Mouse (Mus musculus): Measurements from ENCODE around the gene Mfsd4a. TPM values are rescaled to one million over a fixed set of nuclear protein-coding genes. Genes with fewer than 3 reads are reported as not detected.

Mfsd4a gene
- polyA plus RNA-seq, 1 experiment from 2014 or later: 16.7 TPM

- ATAC-seq (ENCODE audit: low FRiP score, low TSS enrichment): peak; percentile 93
- no peak overlapping the region for H3K9ac ChIP-seq (ENCODE audit: low read length)
- H3K36me3 ChIP-seq (ENCODE audit: control insufficient read depth, insufficient read depth, low read length): no peaks in the 10 kb centered on the region
- H3K4me3 ChIP-seq (ENCODE audit: low read depth, low read length): no peak overlapping the region
- DNase-seq (ENCODE audit: low spot score): peak; percentile 86
- 70% methylated on average over 10 of the region's 10 CpGs for WGBS
- no peaks in the 10 kb centered on the region for H3K4me1 ChIP-seq (replicated peaks; ENCODE audit: control insufficient read depth, insufficient read depth)
- no peak overlapping the region for H3K4me2 ChIP-seq (replicated peaks; ENCODE audit: low read depth)
- no peaks in the 10 kb centered on the region for H3K27me3 ChIP-seq (ENCODE audit: control insufficient read depth, insufficient read depth, low read length)
- no peaks in the 10 kb centered on the region for H3K9me3 ChIP-seq (ENCODE audit: control insufficient read depth, low read length)
- H3K27ac ChIP-seq (replicated peaks): no peak overlapping the region
- no peak for TF ChIP-seq CTCF (IDR thresholded peaks at IDR 0.05; ENCODE audit: low read depth)
- TF ChIP-seq EP300 (optimal IDR thresholded peaks at IDR 0.05): no peak
Observed at GRCm38 (mm10) chr1:132075576-132075975, 7.7 kb upstream of the Mfsd4a start.

- Histone ChIP-seq H3K36me3 (ENCODE audit: control insufficient read depth, insufficient read depth, low read length) (no peaks in the 10 kb centered on the region), H3K4me3 (ENCODE audit: low read depth, low read length) (no peak overlapping the region), H3K9ac (ENCODE audit: low read length) (no peak overlapping the region), H3K27ac (replicated peaks) (no peak overlapping the region), H3K4me1 (replicated peaks; ENCODE audit: control insufficient read depth, insufficient read depth) (peaks cover 3% of the 10 kb centered on the region; the same call in 1 of the 2 replicates), H3K4me2 (replicated peaks; ENCODE audit: low read depth) (no peak overlapping the region), H3K27me3 (ENCODE audit: control insufficient read depth, insufficient read depth, low read length) (no peaks in the 10 kb centered on the region), H3K9me3 (ENCODE audit: control insufficient read depth, low read length) (no peaks in the 10 kb centered on the region)
- TF ChIP-seq EP300 (optimal IDR thresholded peaks at IDR 0.05) (no peak), CTCF (IDR thresholded peaks at IDR 0.05; ENCODE audit: low read depth) (no peak)
- DNase-seq (ENCODE audit: low spot score): no peak
- 74% methylated on average over 3 of the region's 3 CpGs for WGBS
- no peak for ATAC-seq (ENCODE audit: low FRiP score, low TSS enrichment)
Observed at GRCm38 (mm10) chr1:132070659-132071058, 2.8 kb upstream of the Mfsd4a start.

DNA sequence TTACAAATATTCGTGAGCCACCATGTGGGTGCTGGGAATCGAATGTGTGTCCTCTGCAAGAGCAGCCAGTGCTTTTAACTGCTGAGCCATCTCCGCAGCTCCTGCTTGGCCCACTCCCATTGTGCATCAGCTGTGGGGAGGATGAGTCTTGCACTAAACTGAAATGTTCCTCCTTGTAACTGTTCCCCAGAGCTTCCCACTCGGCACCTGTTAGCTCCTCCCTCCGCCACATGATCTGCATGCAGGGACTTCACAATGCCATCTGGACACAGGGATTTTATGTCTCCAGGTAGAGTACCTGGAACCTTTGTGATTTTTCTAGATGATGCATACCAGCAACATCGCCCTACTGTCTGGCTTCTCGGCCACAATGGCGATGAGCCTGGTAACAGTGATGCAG, 1.6 kb upstream of the Mfsd4a start:
- ATAC-seq (ENCODE audit: low FRiP score, low TSS enrichment): no peak
- Histone ChIP-seq H3K9me3 (ENCODE audit: control insufficient read depth, low read length) (no peaks in the 10 kb centered on the region), H3K27me3 (ENCODE audit: control insufficient read depth, insufficient read depth, low read length) (no peaks in the 10 kb centered on the region), H3K27ac (replicated peaks) (no peak overlapping the region), H3K4me2 (replicated peaks; ENCODE audit: low read depth) (no peak overlapping the region), H3K4me1 (replicated peaks; ENCODE audit: control insufficient read depth, insufficient read depth) (peaks cover 3% of the 10 kb centered on the region; the same call in 1 of the 2 replicates), H3K9ac (ENCODE audit: low read length) (no peak overlapping the region), H3K4me3 (ENCODE audit: low read depth, low read length) (no peak overlapping the region), H3K36me3 (ENCODE audit: control insufficient read depth, insufficient read depth, low read length) (no peaks in the 10 kb centered on the region)
- 87% methylated on average over 8 of the region's 8 CpGs for WGBS
- TF ChIP-seq CTCF (IDR thresholded peaks at IDR 0.05; ENCODE audit: low read depth) (no peak), EP300 (optimal IDR thresholded peaks at IDR 0.05) (no peak)
- DNase-seq (ENCODE audit: low spot score): no peak

DNA sequence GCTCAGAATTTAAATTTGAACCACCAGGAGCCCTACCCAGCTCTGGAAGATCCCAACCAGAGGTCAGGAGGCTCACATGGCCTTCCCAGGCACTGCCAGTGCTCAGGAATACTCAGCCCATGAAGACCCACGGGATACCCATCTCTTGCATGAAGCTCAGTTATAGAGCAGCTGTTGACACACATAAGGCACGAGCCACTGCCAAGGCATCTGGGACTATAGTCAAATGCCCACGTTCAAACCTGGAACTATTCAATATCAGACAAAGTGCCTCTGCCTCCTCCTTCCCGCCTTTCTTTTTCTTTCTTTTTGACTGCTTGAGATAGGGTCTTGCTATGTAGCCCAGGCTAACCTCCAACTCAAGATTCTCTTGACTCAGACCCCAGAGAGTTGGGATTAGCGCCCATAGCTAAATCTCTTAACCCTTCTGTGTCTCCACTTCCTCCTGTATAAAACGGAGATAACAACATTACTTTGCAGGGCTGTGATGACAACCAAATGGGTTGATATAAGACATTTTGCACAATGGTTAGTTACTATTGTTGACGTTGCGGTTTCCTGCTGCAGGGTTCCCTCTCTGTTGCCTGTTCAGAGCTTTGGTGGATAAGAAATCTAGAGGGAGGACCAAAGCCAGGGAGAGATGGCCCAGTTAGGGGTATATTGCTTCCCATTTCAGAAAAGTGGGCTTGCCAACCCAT, 2.2 kb downstream of the Mfsd4a start:
- no peaks in the 10 kb centered on the region for H3K27me3 ChIP-seq (ENCODE audit: control insufficient read depth, insufficient read depth, low read length)
- no peak overlapping the region for H3K27ac ChIP-seq (replicated peaks)
- H3K9ac ChIP-seq (ENCODE audit: low read length): no peak overlapping the region
- H3K4me3 ChIP-seq (ENCODE audit: low read depth, low read length): no peak overlapping the region
- no peaks in the 10 kb centered on the region for H3K9me3 ChIP-seq (ENCODE audit: control insufficient read depth, low read length)
- no peaks in the 10 kb centered on the region for H3K36me3 ChIP-seq (ENCODE audit: control insufficient read depth, insufficient read depth, low read length)
- ATAC-seq (ENCODE audit: low FRiP score, low TSS enrichment) (no peak), DNase-seq (ENCODE audit: low spot score) (no peak)
- H3K4me2 ChIP-seq (replicated peaks; ENCODE audit: low read depth): no peak overlapping the region
- peaks cover 3% of the 10 kb centered on the region; the same call in 1 of the 2 replicates for H3K4me1 ChIP-seq (replicated peaks; ENCODE audit: control insufficient read depth, insufficient read depth)
- TF ChIP-seq EP300 (optimal IDR thresholded peaks at IDR 0.05) (no peak), CTCF (IDR thresholded peaks at IDR 0.05; ENCODE audit: low read depth) (no peak)
- WGBS: 73% methylated on average over 8 of the region's 8 CpGs

GRCm38 (mm10) chr1:132065001-132065400, 2.9 kb downstream of the Mfsd4a start:
- Histone ChIP-seq H3K27ac (replicated peaks) (no peak overlapping the region), H3K36me3 (ENCODE audit: control insufficient read depth, insufficient read depth, low read length) (no peaks in the 10 kb centered on the region), H3K4me2 (replicated peaks; ENCODE audit: low read depth) (no peak overlapping the region), H3K9ac (ENCODE audit: low read length) (no peak overlapping the region), H3K4me3 (ENCODE audit: low read depth, low read length) (no peak overlapping the region), H3K27me3 (ENCODE audit: control insufficient read depth, insufficient read depth, low read length) (no peaks in the 10 kb centered on the region), H3K4me1 (replicated peaks; ENCODE audit: control insufficient read depth, insufficient read depth) (peaks cover 3% of the 10 kb centered on the region; the same call in 1 of the 2 replicates), H3K9me3 (ENCODE audit: control insufficient read depth, low read length) (no peaks in the 10 kb centered on the region)
- no peak for TF ChIP-seq EP300 (optimal IDR thresholded peaks at IDR 0.05)
- TF ChIP-seq CTCF (IDR thresholded peaks at IDR 0.05; ENCODE audit: low read depth): no peak
- no peak for DNase-seq (ENCODE audit: low spot score)
- ATAC-seq (ENCODE audit: low FRiP score, low TSS enrichment): no peak
- WGBS: 85% methylated on average over 1 of the region's 1 CpGs

- Histone ChIP-seq H3K27me3 (ENCODE audit: control insufficient read depth, insufficient read depth, low read length) (no peaks in the 10 kb centered on the region), H3K4me3 (ENCODE audit: low read depth, low read length) (no peak overlapping the region), H3K36me3 (ENCODE audit: control insufficient read depth, insufficient read depth, low read length) (no peaks in the 10 kb centered on the region), H3K4me1 (replicated peaks; ENCODE audit: control insufficient read depth, insufficient read depth) (peaks cover 3% of the 10 kb centered on the region; the same call in 1 of the 2 replicates), H3K4me2 (replicated peaks; ENCODE audit: low read depth) (no peak overlapping the region), H3K27ac (replicated peaks) (no peak overlapping the region), H3K9ac (ENCODE audit: low read length) (no peak overlapping the region), H3K9me3 (ENCODE audit: control insufficient read depth, low read length) (no peaks in the 10 kb centered on the region)
- 76% methylated on average over 4 of the region's 4 CpGs for WGBS
- ATAC-seq (ENCODE audit: low FRiP score, low TSS enrichment) (no peak), DNase-seq (ENCODE audit: low spot score) (no peak)
- no peak for TF ChIP-seq CTCF (IDR thresholded peaks at IDR 0.05; ENCODE audit: low read depth)
- no peak for TF ChIP-seq EP300 (optimal IDR thresholded peaks at IDR 0.05)
Observed at GRCm38 (mm10) chr1:132063096-132063495, 4.8 kb downstream of the Mfsd4a start.
